Mouse (Mus musculus): ENCODE measurements around the gene Tmem144.

GRCm38 (mm10) chr3:79885686-79886356 is 33.2 kb upstream of the Tmem144 start:
- TF ChIP-seq CTCF (IDR thresholded peaks at IDR 0.05; ENCODE audit: low read depth): no peak
- TF ChIP-seq EP300 (optimal IDR thresholded peaks at IDR 0.05): no peak

Measured in stomach, postnatal 0 days (tissue).